18 mouse cellular contexts compared by ENCODE assay signal in the genomic region with DNA sequence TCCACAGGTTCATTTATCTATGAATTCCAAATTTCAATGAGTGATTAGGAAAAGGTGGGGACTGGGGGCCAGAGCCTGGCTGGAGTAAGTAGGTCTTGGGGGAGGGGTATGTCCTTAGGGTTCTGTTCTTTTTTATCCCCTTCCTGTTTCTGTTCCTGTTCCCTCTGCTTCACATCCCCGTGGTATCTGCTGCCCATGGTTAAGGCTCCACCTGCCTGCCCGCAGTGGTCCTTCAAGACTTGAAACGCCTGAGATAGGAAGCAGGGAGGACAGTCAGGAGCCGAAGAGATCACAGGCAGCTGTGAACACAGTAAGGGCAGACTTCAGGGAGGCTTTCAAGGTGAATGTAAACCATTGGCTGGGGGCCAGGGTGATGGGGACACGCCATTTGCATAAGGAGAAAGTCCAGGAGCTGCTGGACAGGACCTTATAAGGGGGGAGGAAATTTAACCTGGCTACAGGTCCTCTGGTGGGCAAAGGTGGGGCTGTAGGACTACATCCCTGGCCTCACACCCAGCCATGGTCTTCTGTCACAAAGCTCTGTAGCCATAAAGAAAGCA. TPM values are rescaled to one million over a fixed set of nuclear protein-coding genes. Genes with fewer than 3 reads are reported as not detected.
"Had no signal": no experiment of that assay in that cellular context is flagged by ENCODE, and none has a peak within 500 bp of the region (broad histone marks: within the 10 kb centered on the region; RNA-seq: fewer than 3 reads in every experiment).

No protein-coding gene starts in this region.

- H3K27me3 ChIP-seq: limb, embryonic 12.5 days; midbrain, embryonic 15.5 days; neural tube, embryonic 12.5 days had no signal

- H3K4me2 ChIP-seq: limb, embryonic 12.5 days; midbrain, embryonic 11.5 days; midbrain, embryonic 15.5 days; neural tube, embryonic 12.5 days had no signal

- H3K9me3 ChIP-seq: limb, embryonic 12.5 days; midbrain, embryonic 15.5 days; neural tube, embryonic 12.5 days had no signal

- H3K4me1 ChIP-seq: limb, embryonic 12.5 days; midbrain, embryonic 15.5 days; neural tube, embryonic 12.5 days had no signal

- ATAC-seq: inflammation-experienced regulatory T-cells, adult 6 months; lung, postnatal 0 days; midbrain, embryonic 15.5 days had no signal

- H3K36me3 ChIP-seq: limb, embryonic 12.5 days; midbrain, embryonic 15.5 days; neural tube, embryonic 12.5 days had no signal

- H3K27ac ChIP-seq: limb, embryonic 12.5 days; liver, embryonic 14.5 days; midbrain, embryonic 15.5 days; neural tube, embryonic 12.5 days had no signal

- H3K9ac ChIP-seq: limb, embryonic 12.5 days; liver, embryonic 14.5 days; midbrain, embryonic 15.5 days; neural tube, embryonic 12.5 days had no signal

- H3K4me3 ChIP-seq: limb, embryonic 12.5 days; megakaryocyte, embryonic 14.5 days; midbrain, embryonic 15.5 days; neural tube, embryonic 12.5 days had no signal

- DNase-seq: liver; lung, adult 2 months; lung, postnatal 36 days; right cerebral cortex, postnatal 14 days; thymus, postnatal 4 days had no signal

RNA-seq across cellular contexts. Expression of a gene that starts 8.7 kb away (rescaled TPM):
- total RNA-seq: layer of hippocampus, postnatal 36 days; left cerebral cortex, adult 8-10 months; left cerebral cortex, postnatal 36 days; monocyte, adult 5-6 weeks; neutrophil, adult 5-6 weeks had no signal
- polyA plus RNA-seq: inflammation-experienced regulatory T-cells, adult 6 months; limb, embryonic 12.5 days; liver, embryonic 14.5 days; lung, postnatal 0 days; midbrain, embryonic 11.5 days; neural tube, embryonic 12.5 days had no signal

RNA-seq across cellular contexts. Expression of a gene that starts 11.5 kb away (rescaled TPM):
- total RNA-seq: layer of hippocampus, postnatal 36 days; left cerebral cortex, adult 8-10 months; left cerebral cortex, postnatal 36 days; monocyte, adult 5-6 weeks; neutrophil, adult 5-6 weeks had no signal
- polyA plus RNA-seq: inflammation-experienced regulatory T-cells, adult 6 months; limb, embryonic 12.5 days; liver, embryonic 14.5 days; lung, adult 2 months; lung, postnatal 0 days; midbrain, embryonic 11.5 days; midbrain, embryonic 15.5 days; neural tube, embryonic 12.5 days had no signal
